Mouse (Mus musculus): ENCODE data around the gene Igsf1. TPM values are rescaled to one million over a fixed set of nuclear protein-coding genes. Genes with fewer than 3 reads are reported as not detected.
A peak's percentile ranks its signal among the peaks of the same experiment; 100 is the strongest.

Igsf1 gene
- not detected in 2 replicates for total RNA-seq (2012; rRNA removed)
- not detected in 2 replicates for total RNA-seq (2014; rRNA removed)
- not detected in 2 replicates for polyA plus RNA-seq (2012; ENCODE audit: insufficient read length, low read depth)

- Histone ChIP-seq H3K4me3 (replicated peaks in 1 of 3; ENCODE audit: low read depth in 2 of 3, low read length in 2 of 3, poor library complexity in 1 of 3) (no peak within 1 kb of the TSS), H3K79me2 (replicated peaks; ENCODE audit: control insufficient read depth, extremely low read depth, insufficient read depth, poor library complexity, severe bottlenecking) (no peaks in the 10 kb centered on the region), H3K27me3 (replicated peaks) (no peaks in the 10 kb centered on the region), H3K9ac (ENCODE audit: insufficient read depth, low read depth) (no peak within 1 kb of the TSS), H3K4me2 (ENCODE audit: insufficient read depth, low read depth, poor library complexity, severe bottlenecking) (no peak within 1 kb of the TSS), H3K9me3 (replicated peaks; ENCODE audit: low read length) (no peaks in the 10 kb centered on the region), H3K4me1 (ENCODE audit: control insufficient read depth in 1 of 2, insufficient read depth in 2 of 2) (no peaks in the 10 kb centered on the region), H3K27ac (ENCODE audit: insufficient read depth, low read depth) (no peak within 1 kb of the TSS), H3K36me3 (replicated peaks in 1 of 2; ENCODE audit: control insufficient read depth in 1 of 2, insufficient read depth in 1 of 2, low read length in 1 of 2) (no peaks in the 10 kb centered on the region)
- dilution Hi-C loops (cut with MboI; ENCODE audit: extremely low pct_ligation_motif_present, extremely low pct_unique_long_range_greater_than_20kb, low sequenced_read_pairs): no loop called here
- in situ Hi-C loops (cut with MboI; ENCODE audit: low pct_ligation_motif_present, low pct_unique_long_range_greater_than_20kb, low sequenced_read_pairs): no loop called here
- TF ChIP-seq SIN3A (IDR thresholded peaks at IDR 0.05; ENCODE audit: low read length) (no peak), IRF4 (IDR thresholded peaks at IDR 0.05; ENCODE audit: low read depth, low read length) (no peak), CHD2 (IDR thresholded peaks at IDR 0.05; ENCODE audit: low read length) (no peak), MEF2A (IDR thresholded peaks at IDR 0.05; ENCODE audit: borderline replicate concordance, low read depth, low read length) (no peak), MAFK (IDR thresholded peaks at IDR 0.05; ENCODE audit: insufficient replicate concordance, low read length) (no peak), ELF1 (IDR thresholded peaks at IDR 0.05; ENCODE audit: low read depth, low read length) (no peak), EP300 (IDR thresholded peaks at IDR 0.05; ENCODE audit: low read length) (no peak), ZMIZ1 (IDR thresholded peaks at IDR 0.05; ENCODE audit: low read depth, low read length) (no peak), POLR2A (IDR thresholded peaks at IDR 0.05; ENCODE audit: low read depth, low read length) (no peak), CTCF (conservative IDR thresholded peaks at IDR 0.05 in 1 of 2, IDR thresholded peaks at IDR 0.05 in 1 of 2; ENCODE audit: low read depth in 2 of 2, low read length in 2 of 2) (no peak), ZC3H11A (IDR thresholded peaks at IDR 0.05; ENCODE audit: low read depth, low read length) (no peak)
- no peak for DNase-seq (ENCODE audit: extremely low read depth)
Measured at GRCm38 (mm10) chrX:49797213-49798019, at the start of gene Igsf1. Igsf1 (minus strand) TSS chrX:49797749.

- Histone ChIP-seq H3K79me2 (replicated peaks; ENCODE audit: control insufficient read depth, extremely low read depth, insufficient read depth, poor library complexity, severe bottlenecking) (no peaks in the 10 kb centered on the region), H3K4me2 (ENCODE audit: insufficient read depth, low read depth, poor library complexity, severe bottlenecking) (no peak overlapping the region), H3K4me3 (replicated peaks in 1 of 3; ENCODE audit: low read depth in 2 of 3, low read length in 2 of 3, poor library complexity in 1 of 3) (no peak overlapping the region), H3K27ac (ENCODE audit: insufficient read depth, low read depth) (no peak overlapping the region), H3K9ac (ENCODE audit: insufficient read depth, low read depth) (no peak overlapping the region), H3K36me3 (replicated peaks in 1 of 2; ENCODE audit: control insufficient read depth in 1 of 2, insufficient read depth in 1 of 2, low read length in 1 of 2) (no peaks in the 10 kb centered on the region), H3K27me3 (replicated peaks) (no peaks in the 10 kb centered on the region), H3K4me1 (ENCODE audit: control insufficient read depth in 1 of 2, insufficient read depth in 2 of 2) (no peaks in the 10 kb centered on the region), H3K9me3 (replicated peaks; ENCODE audit: low read length) (no peaks in the 10 kb centered on the region)
- dilution Hi-C loops (cut with MboI; ENCODE audit: extremely low pct_ligation_motif_present, extremely low pct_unique_long_range_greater_than_20kb, low sequenced_read_pairs) (no loop called here), in situ Hi-C loops (cut with MboI; ENCODE audit: low pct_ligation_motif_present, low pct_unique_long_range_greater_than_20kb, low sequenced_read_pairs) (no loop called here)
- TF ChIP-seq ZNF384 (IDR thresholded peaks at IDR 0.05; ENCODE audit: low read depth, low read length): peak; percentile 42; the same call in 1 of the 2 replicates
- TF ChIP-seq RAD21 (IDR thresholded peaks at IDR 0.05; ENCODE audit: low read depth, low read length): peak; percentile 16
- TF ChIP-seq MAFK (IDR thresholded peaks at IDR 0.05; ENCODE audit: insufficient replicate concordance, low read length): no peak
- peak; percentile 10 to 56; a peak in 2 of 4 replicates for TF ChIP-seq CTCF (conservative IDR thresholded peaks at IDR 0.05 in 1 of 2, IDR thresholded peaks at IDR 0.05 in 1 of 2; ENCODE audit: low read depth in 2 of 2, low read length in 2 of 2)
- TF ChIP-seq USF2 (conservative IDR thresholded peaks at IDR 0.05; ENCODE audit: low read depth, low read length): no peak
- TF ChIP-seq SMC3 (IDR thresholded peaks at IDR 0.05; ENCODE audit: low read depth, low read length): peak; percentile 28
- peak; percentile 26 for DNase-seq (ENCODE audit: extremely low read depth)
Measured at GRCm38 (mm10) chrX:49770828-49771227, 26.7 kb downstream of the Igsf1 start.
